Mouse (Mus musculus) CH12.LX (cell line): ENCODE results near the gene Clp1.

Experiments used
- CHD1 ChIP-seq: IDR thresholded peaks from 2 replicates; pipeline ENCODE4 v1.6.1; 2012; ENCODE audit warnings: low read depth, low read length, improper control_type of control experiment, inconsistent platforms
- CHD2 ChIP-seq: IDR thresholded peaks from 2 replicates; pipeline ENCODE4 v1.6.1; 2011; ENCODE audit warnings: low read length, improper control_type of control experiment
- CTCF ChIP-seq, 2 experiments: IDR thresholded peaks in 1 of 2; conservative IDR thresholded peaks in 1 of 2; 2 replicates each; pipeline ENCODE4 v1.5.1; 2011 to 2012; ENCODE audit warnings: low read depth in 2 of 2, low read length in 2 of 2, improper control_type of control experiment in 1 of 2, inconsistent platforms in 1 of 2, mild to moderate bottlenecking in 1 of 2, moderate library complexity in 1 of 2
- EP300 ChIP-seq: IDR thresholded peaks from 2 replicates; pipeline ENCODE4 v1.6.1; 2011; ENCODE audit warnings: low read length, improper control_type of control experiment
- JUND ChIP-seq: conservative IDR thresholded peaks from 2 replicates; pipeline ENCODE4 v1.6.1; 2011; ENCODE audit warnings: low read depth, low read length, improper control_type of control experiment
- MAX ChIP-seq: IDR thresholded peaks from 2 replicates; pipeline ENCODE4 v1.6.1; 2011; ENCODE audit warnings: low read length, improper control_type of control experiment
- POLR2A ChIP-seq: IDR thresholded peaks from 2 replicates; pipeline ENCODE4 v1.6.1; 2011; ENCODE audit warnings: low read depth, mild to moderate bottlenecking, improper control_type of control experiment, low read length
- USF2 ChIP-seq: conservative IDR thresholded peaks from 2 replicates; pipeline ENCODE4 v1.6.1; 2011; ENCODE audit warnings: low read depth, low read length, improper control_type of control experiment
- ZC3H11A ChIP-seq: IDR thresholded peaks from 2 replicates; pipeline ENCODE4 v1.6.1; 2012; ENCODE audit warnings: low read depth, mild to moderate bottlenecking, inconsistent platforms, low read length, improper control_type of control experiment
- ZKSCAN1 ChIP-seq: IDR thresholded peaks from 2 replicates; pipeline ENCODE4 v1.6.1; 2012; ENCODE audit warnings: low read depth, inconsistent platforms, low read length, improper control_type of control experiment, borderline replicate concordance
- ZNF384 ChIP-seq: IDR thresholded peaks from 2 replicates; pipeline ENCODE4 v1.6.1; 2012; ENCODE audit warnings: low read depth, low read length, improper control_type of control experiment, inconsistent platforms

- no peak for TF ChIP-seq CHD2
- no peak for TF ChIP-seq ZKSCAN1
- no peak for TF ChIP-seq USF2
- TF ChIP-seq CHD1: no peak
- TF ChIP-seq CTCF (conservative IDR thresholded peaks at IDR 0.05 in 1 of 2, IDR thresholded peaks at IDR 0.05 in 1 of 2; ENCODE audit: low read depth in 2 of 2, low read length in 2 of 2): no peak
- no peak for TF ChIP-seq EP300
- TF ChIP-seq MAX: no peak
- peak; percentile 19; the same call in 1 of the 2 replicates for TF ChIP-seq POLR2A
- TF ChIP-seq JUND: no peak
- no peak for TF ChIP-seq ZNF384
- no peak for TF ChIP-seq ZC3H11A
Measured at GRCm38 (mm10) chr2:84690050-84690449, 37.1 kb downstream of the Clp1 start.
